Mouse (Mus musculus): ENCODE measurements around the gene Morn2.

- TF ChIP-seq TAL1 (IDR thresholded peaks at IDR 0.05; ENCODE audit: low read length) (no peak), GATA1 (IDR thresholded peaks at IDR 0.05; ENCODE audit: low read length) (no peak)
These were observed 48.4 kb upstream of the Morn2 start for GRCm38 (mm10) chr17:80241594-80241993.
